Mouse (Mus musculus): ENCODE measurements at regions not wholly inside any gene's neighbourhood (a gene's known extent, or its start where the extent isn't known, plus 50 kb on each side); places are given as distances from the start of the nearest gene placed in this dataset.
"Not testable (repeated sequence)": the region's sequence is repeated elsewhere in the genome, so short reads cannot be mapped to it uniquely, and the experiment has no call there.

DNA sequence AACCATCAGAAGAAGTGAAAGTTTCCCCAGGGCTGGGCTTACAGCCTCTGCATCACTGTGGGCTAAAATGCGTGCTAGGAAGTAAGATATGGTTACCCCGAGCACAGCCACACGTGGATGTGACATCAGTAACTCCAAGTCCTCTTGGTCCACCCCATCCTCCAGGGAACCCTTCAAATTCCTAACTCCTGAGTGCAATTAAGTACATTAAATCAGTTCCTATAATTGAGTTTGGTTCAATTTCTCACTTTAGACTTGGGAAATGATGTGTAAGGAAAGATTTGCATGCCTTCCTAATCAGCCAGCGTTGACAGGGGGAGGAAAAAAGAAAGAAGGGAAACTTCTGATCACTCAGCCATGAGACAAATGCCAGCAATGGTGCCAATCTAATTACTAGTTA lies 129.2 kb upstream of the Tenm4 start:
- Histone ChIP-seq H3K36me3 (ENCODE audit: control insufficient read depth, insufficient read depth, low read length) (no peaks in the 10 kb centered on the region), H3K79me2 (replicated peaks; ENCODE audit: control insufficient read depth, insufficient read depth, low read length) (no peaks in the 10 kb centered on the region), H3K27ac (no peak overlapping the region), H3K9ac (ENCODE audit: low read depth, low read length) (no peak overlapping the region), H3K4me3 (no peak overlapping the region), H3K4me1 (ENCODE audit: control insufficient read depth, insufficient read depth, low read length) (no peaks in the 10 kb centered on the region), H3K27me3 (ENCODE audit: control insufficient read depth, insufficient read depth, low read length) (no peaks in the 10 kb centered on the region)
- no peak for DNase-seq
- TF ChIP-seq POLR2A (IDR thresholded peaks at IDR 0.05; ENCODE audit: insufficient read depth, low read depth, low read length): no peak
- WGBS: 50% methylated on average over 4 of the region's 4 CpGs
- intact Hi-C loops (cut with DNase I): no loop called here

DNA sequence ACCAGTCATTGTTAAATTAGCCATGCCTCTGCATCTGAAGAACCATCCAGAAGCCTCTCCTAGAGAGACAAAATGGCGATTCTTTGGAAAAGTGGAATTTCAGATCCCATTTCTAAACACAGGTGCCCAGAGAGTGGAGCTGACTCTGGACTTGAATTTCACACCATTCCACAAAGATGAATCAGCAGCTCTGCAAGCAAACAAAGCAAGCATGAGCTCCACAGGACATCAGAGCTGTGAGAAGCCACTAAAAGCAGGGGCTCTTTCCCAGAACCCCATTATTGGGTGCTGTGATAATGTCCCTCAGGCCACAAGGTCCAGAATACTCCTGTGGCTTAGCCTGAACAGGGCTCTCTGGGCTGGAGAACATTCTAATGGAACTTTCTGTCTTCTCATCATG lies 119.4 kb upstream of the Tenm4 start:
- 78% methylated on average over 1 of the region's 1 CpGs for WGBS
- no peak for DNase-seq

GRCm38 (mm10) chr7:96061599-96061998 lies 109.4 kb upstream of the Tenm4 start:
- H3K79me2 ChIP-seq (replicated peaks; ENCODE audit: control insufficient read depth, insufficient read depth, low read length); H3K36me3 ChIP-seq (ENCODE audit: control insufficient read depth, insufficient read depth, low read length); H3K9ac ChIP-seq (ENCODE audit: low read depth, low read length); intact Hi-C loops (cut with DNase I); H3K4me3 ChIP-seq; DNase-seq; H3K4me1 ChIP-seq (ENCODE audit: control insufficient read depth, insufficient read depth, low read length); H3K27ac ChIP-seq; H3K27me3 ChIP-seq (ENCODE audit: control insufficient read depth, insufficient read depth, low read length): not testable (repeated sequence)
- WGBS: 58% methylated on average over 1 of the region's 1 CpGs

More for the DNA sequence above, 119.4 kb upstream of the Tenm4 start:
- Histone ChIP-seq H3K27ac (no peak overlapping the region), H3K36me3 (ENCODE audit: control insufficient read depth, insufficient read depth, low read length) (no peaks in the 10 kb centered on the region), H3K79me2 (replicated peaks; ENCODE audit: control insufficient read depth, insufficient read depth, low read length) (no peaks in the 10 kb centered on the region), H3K4me1 (ENCODE audit: control insufficient read depth, insufficient read depth, low read length) (no peaks in the 10 kb centered on the region), H3K9ac (ENCODE audit: low read depth, low read length) (no peak overlapping the region), H3K4me3 (no peak overlapping the region), H3K27me3 (ENCODE audit: control insufficient read depth, insufficient read depth, low read length) (no peaks in the 10 kb centered on the region)
- intact Hi-C loops (cut with DNase I): no loop called here
- TF ChIP-seq POLR2A (IDR thresholded peaks at IDR 0.05; ENCODE audit: insufficient read depth, low read depth, low read length) (no peak), EP300 (IDR thresholded peaks at IDR 0.05; ENCODE audit: insufficient read depth, low read depth, low read length) (no peak), CTCF (IDR thresholded peaks at IDR 0.05) (no peak)

GRCm38 (mm10) chr7:96078511-96078910 lies 92.5 kb upstream of the Tenm4 start:
- no peaks in the 10 kb centered on the region for H3K79me2 ChIP-seq (replicated peaks; ENCODE audit: control insufficient read depth, insufficient read depth, low read length)
- no peak overlapping the region for H3K9ac ChIP-seq (ENCODE audit: low read depth, low read length)
- no peaks in the 10 kb centered on the region for H3K36me3 ChIP-seq (ENCODE audit: control insufficient read depth, insufficient read depth, low read length)
- no peak for DNase-seq
- no peaks in the 10 kb centered on the region for H3K27me3 ChIP-seq (ENCODE audit: control insufficient read depth, insufficient read depth, low read length)
- H3K4me3 ChIP-seq: no peak overlapping the region
- no peaks in the 10 kb centered on the region for H3K4me1 ChIP-seq (ENCODE audit: control insufficient read depth, insufficient read depth, low read length)
- H3K27ac ChIP-seq: no peak overlapping the region
- TF ChIP-seq EP300 (IDR thresholded peaks at IDR 0.05; ENCODE audit: insufficient read depth, low read depth, low read length): no peak
- intact Hi-C loops (cut with DNase I): loop anchor here (5.0 kb wide), 1 partner anchor 64 kb away; no protein-coding TSS in a partner anchor
- WGBS: 73% methylated on average over 1 of the region's 1 CpGs

DNA sequence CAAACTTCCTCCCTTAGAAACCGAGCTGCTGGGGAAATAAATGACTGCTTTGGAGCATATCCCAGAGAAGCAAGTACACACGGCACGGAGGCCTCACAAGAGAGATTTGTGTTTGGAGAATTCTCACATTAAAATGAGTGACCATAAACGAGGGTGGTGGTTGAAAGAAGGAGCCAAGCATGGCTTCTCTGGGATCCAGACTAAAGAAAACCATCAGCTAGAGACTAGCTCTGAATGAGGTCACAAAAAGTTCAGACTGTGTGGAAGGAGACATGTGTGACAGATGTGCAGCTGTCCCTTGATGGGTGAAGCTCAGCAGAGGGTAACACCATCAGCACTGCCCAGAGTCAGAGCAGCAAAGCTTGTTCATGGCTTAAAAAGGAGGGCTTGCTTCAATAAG lies 89.4 kb upstream of the Tenm4 start:
- Histone ChIP-seq H3K4me1 (ENCODE audit: control insufficient read depth, insufficient read depth, low read length) (no peaks in the 10 kb centered on the region), H3K27ac (no peak overlapping the region), H3K27me3 (ENCODE audit: control insufficient read depth, insufficient read depth, low read length) (no peaks in the 10 kb centered on the region), H3K9ac (ENCODE audit: low read depth, low read length) (no peak overlapping the region), H3K4me3 (no peak overlapping the region), H3K36me3 (ENCODE audit: control insufficient read depth, insufficient read depth, low read length) (no peaks in the 10 kb centered on the region), H3K79me2 (replicated peaks; ENCODE audit: control insufficient read depth, insufficient read depth, low read length) (no peaks in the 10 kb centered on the region)
- 45% methylated on average over 4 of the region's 4 CpGs for WGBS
- no peak for TF ChIP-seq POLR2A (IDR thresholded peaks at IDR 0.05; ENCODE audit: insufficient read depth, low read depth, low read length)
- TF ChIP-seq EP300 (IDR thresholded peaks at IDR 0.05; ENCODE audit: insufficient read depth, low read depth, low read length): no peak
- no peak for TF ChIP-seq CTCF (IDR thresholded peaks at IDR 0.05)
- intact Hi-C loops (cut with DNase I): no loop called here
- DNase-seq: no peak

- Histone ChIP-seq H3K4me1 (ENCODE audit: control insufficient read depth, insufficient read depth, low read length) (no peaks in the 10 kb centered on the region), H3K36me3 (ENCODE audit: control insufficient read depth, insufficient read depth, low read length) (no peaks in the 10 kb centered on the region), H3K27ac (no peak overlapping the region), H3K9ac (ENCODE audit: low read depth, low read length) (no peak overlapping the region), H3K4me3 (no peak overlapping the region), H3K27me3 (ENCODE audit: control insufficient read depth, insufficient read depth, low read length) (no peaks in the 10 kb centered on the region), H3K79me2 (replicated peaks; ENCODE audit: control insufficient read depth, insufficient read depth, low read length) (no peaks in the 10 kb centered on the region)
- intact Hi-C loops (cut with DNase I): no loop called here
- no peak for TF ChIP-seq POLR2A (IDR thresholded peaks at IDR 0.05; ENCODE audit: insufficient read depth, low read depth, low read length)
- 78% methylated on average over 4 of the region's 4 CpGs for WGBS
- no peak for DNase-seq
These were observed 75.9 kb upstream of the Tenm4 start for GRCm38 (mm10) chr7:96095185-96095584.

GRCm38 (mm10) chr7:96095752-96096151 lies 75.3 kb upstream of the Tenm4 start:
- intact Hi-C loops (cut with DNase I): no loop called here
- TF ChIP-seq POLR2A (IDR thresholded peaks at IDR 0.05; ENCODE audit: insufficient read depth, low read depth, low read length): no peak
- 86% methylated on average over 3 of the region's 3 CpGs for WGBS

More at GRCm38 (mm10) chr7:96095752-96096151, 75.3 kb upstream of the Tenm4 start:
- Histone ChIP-seq H3K4me3 (no peak overlapping the region), H3K36me3 (ENCODE audit: control insufficient read depth, insufficient read depth, low read length) (no peaks in the 10 kb centered on the region), H3K79me2 (replicated peaks; ENCODE audit: control insufficient read depth, insufficient read depth, low read length) (no peaks in the 10 kb centered on the region), H3K27ac (no peak overlapping the region), H3K9ac (ENCODE audit: low read depth, low read length) (no peak overlapping the region), H3K4me1 (ENCODE audit: control insufficient read depth, insufficient read depth, low read length) (no peaks in the 10 kb centered on the region), H3K27me3 (ENCODE audit: control insufficient read depth, insufficient read depth, low read length) (no peaks in the 10 kb centered on the region)
- no peak for DNase-seq
